Mouse (Mus musculus): ENCODE results near the gene Kdm4c. TPM values are rescaled to one million over a fixed set of nuclear protein-coding genes. Genes with fewer than 3 reads are reported as not detected.

Gene Kdm4c
- polyA plus RNA-seq, 1 experiment from 2014 or later: 17.9 TPM

GRCm38 (mm10) chr4:74259331-74259730 is 17.0 kb downstream of the Kdm4c start:
- no peaks in the 10 kb centered on the region for H3K9me3 ChIP-seq
- ATAC-seq (ENCODE audit: low FRiP score): no peak
- no peaks in the 10 kb centered on the region for H3K27me3 ChIP-seq
- H3K4me1 ChIP-seq (replicated peaks): peaks cover 4% of the 10 kb centered on the region
- 9% methylated on average over 3 of the region's 3 CpGs for WGBS
- no peak overlapping the region for H3K4me3 ChIP-seq
- H3K9ac ChIP-seq: no peak overlapping the region
- no peak overlapping the region for H3K4me2 ChIP-seq
- no peak overlapping the region for H3K27ac ChIP-seq
- H3K36me3 ChIP-seq: peaks cover 12% of the 10 kb centered on the region

GRCm38 (mm10) chr4:74261879-74262278 is 19.6 kb downstream of the Kdm4c start:
- ATAC-seq (ENCODE audit: low FRiP score): no peak
- H3K4me3 ChIP-seq: no peak overlapping the region

GRCm38 (mm10) chr4:74264428-74264955 is 22.2 kb downstream of the Kdm4c start:
- no peaks in the 10 kb centered on the region for H3K9me3 ChIP-seq
- peaks cover 22% of the 10 kb centered on the region for H3K36me3 ChIP-seq
- no peak overlapping the region for H3K27ac ChIP-seq
- no peaks in the 10 kb centered on the region for H3K27me3 ChIP-seq
- H3K9ac ChIP-seq: no peak overlapping the region
- no peak for ATAC-seq (ENCODE audit: low FRiP score)
- 98% methylated on average over 5 of the region's 5 CpGs for WGBS
- no peak overlapping the region for H3K4me2 ChIP-seq
- H3K4me3 ChIP-seq: no peak overlapping the region
- peaks cover 3% of the 10 kb centered on the region; the same call in 1 of the 2 replicates for H3K4me1 ChIP-seq (replicated peaks)

More at GRCm38 (mm10) chr4:74261879-74262278, 19.6 kb downstream of the Kdm4c start:
- H3K9me3 ChIP-seq: no peaks in the 10 kb centered on the region
- peaks cover 3% of the 10 kb centered on the region; the same call in 1 of the 2 replicates for H3K4me1 ChIP-seq (replicated peaks)
- no peak overlapping the region for H3K27ac ChIP-seq
- peaks cover 16% of the 10 kb centered on the region for H3K36me3 ChIP-seq
- H3K9ac ChIP-seq: no peak overlapping the region
- no peak overlapping the region for H3K4me2 ChIP-seq
- no peaks in the 10 kb centered on the region for H3K27me3 ChIP-seq

GRCm38 (mm10) chr4:74271180-74271579 is 28.9 kb downstream of the Kdm4c start:
- Histone ChIP-seq H3K4me1 (replicated peaks) (no peaks in the 10 kb centered on the region), H3K4me3 (no peak overlapping the region), H3K36me3 (peaks cover 29% of the 10 kb centered on the region), H3K27me3 (no peaks in the 10 kb centered on the region), H3K9me3 (no peaks in the 10 kb centered on the region), H3K27ac (no peak overlapping the region), H3K9ac (no peak overlapping the region), H3K4me2 (no peak overlapping the region)
- 90% methylated on average over 5 of the region's 5 CpGs for WGBS
- ATAC-seq (ENCODE audit: low FRiP score): no peak

GRCm38 (mm10) chr4:74277486-74277885 is 35.2 kb downstream of the Kdm4c start:
- Histone ChIP-seq H3K4me2 (no peak overlapping the region), H3K9me3 (no peaks in the 10 kb centered on the region), H3K4me1 (replicated peaks) (no peaks in the 10 kb centered on the region), H3K4me3 (no peak overlapping the region), H3K27me3 (no peaks in the 10 kb centered on the region), H3K36me3 (peaks cover 13% of the 10 kb centered on the region), H3K9ac (no peak overlapping the region), H3K27ac (no peak overlapping the region)
- ATAC-seq (ENCODE audit: low FRiP score): no peak
- WGBS: 86% methylated on average over 1 of the region's 1 CpGs

GRCm38 (mm10) chr4:74280170-74280569 is 37.9 kb downstream of the Kdm4c start:
- Histone ChIP-seq H3K4me2 (no peak overlapping the region), H3K4me3 (no peak overlapping the region), H3K27me3 (no peaks in the 10 kb centered on the region), H3K9me3 (no peaks in the 10 kb centered on the region), H3K27ac (no peak overlapping the region), H3K36me3 (peaks cover 15% of the 10 kb centered on the region), H3K9ac (no peak overlapping the region), H3K4me1 (replicated peaks) (no peaks in the 10 kb centered on the region)
- ATAC-seq (ENCODE audit: low FRiP score): no peak
- WGBS: 72% methylated on average over 3 of the region's 3 CpGs

- Histone ChIP-seq H3K27me3 (no peaks in the 10 kb centered on the region), H3K9me3 (no peaks in the 10 kb centered on the region), H3K4me1 (replicated peaks) (no peaks in the 10 kb centered on the region), H3K4me2 (no peak overlapping the region), H3K4me3 (no peak overlapping the region), H3K36me3 (peaks cover 8% of the 10 kb centered on the region; the same call in 1 of the 2 replicates), H3K27ac (no peak overlapping the region), H3K9ac (no peak overlapping the region)
- 89% methylated on average over 3 of the region's 3 CpGs for WGBS
- ATAC-seq (ENCODE audit: low FRiP score): no peak
These were observed 45.6 kb downstream of the Kdm4c start for GRCm38 (mm10) chr4:74287851-74288250.

- Histone ChIP-seq H3K4me1 (replicated peaks) (no peaks in the 10 kb centered on the region), H3K9ac (no peak overlapping the region), H3K4me2 (no peak overlapping the region), H3K27ac (no peak overlapping the region), H3K9me3 (no peaks in the 10 kb centered on the region), H3K36me3 (peaks cover 8% of the 10 kb centered on the region; the same call in 1 of the 2 replicates), H3K4me3 (no peak overlapping the region), H3K27me3 (no peaks in the 10 kb centered on the region)
- WGBS: 76% methylated on average over 3 of the region's 3 CpGs
- no peak for ATAC-seq (ENCODE audit: low FRiP score)
These were observed 52.4 kb downstream of the Kdm4c start for GRCm38 (mm10) chr4:74294726-74295125.

GRCm38 (mm10) chr4:74305315-74306105 is 63.2 kb downstream of the Kdm4c start:
- no peak overlapping the region for H3K27ac ChIP-seq
- H3K4me1 ChIP-seq (replicated peaks): no peaks in the 10 kb centered on the region
- peaks cover 3% of the 10 kb centered on the region; the same call in 1 of the 2 replicates for H3K36me3 ChIP-seq
- no peaks in the 10 kb centered on the region for H3K9me3 ChIP-seq
- H3K4me3 ChIP-seq: no peak overlapping the region
- WGBS: 95% methylated on average over 5 of the region's 5 CpGs
- no peak for ATAC-seq (ENCODE audit: low FRiP score)
- H3K4me2 ChIP-seq: no peak overlapping the region
- no peak overlapping the region for H3K9ac ChIP-seq
- no peaks in the 10 kb centered on the region for H3K27me3 ChIP-seq

GRCm38 (mm10) chr4:74311135-74311534 is 68.8 kb downstream of the Kdm4c start:
- 96% methylated on average over 5 of the region's 5 CpGs for WGBS
- no peak overlapping the region for H3K27ac ChIP-seq
- no peaks in the 10 kb centered on the region for H3K4me1 ChIP-seq (replicated peaks)
- H3K36me3 ChIP-seq: peaks cover 20% of the 10 kb centered on the region
- no peak overlapping the region for H3K4me3 ChIP-seq
- no peaks in the 10 kb centered on the region for H3K27me3 ChIP-seq
- H3K9ac ChIP-seq: no peak overlapping the region
- ATAC-seq (ENCODE audit: low FRiP score): no peak
- H3K4me2 ChIP-seq: no peak overlapping the region
- no peaks in the 10 kb centered on the region for H3K9me3 ChIP-seq

GRCm38 (mm10) chr4:74312858-74313257 is 70.6 kb downstream of the Kdm4c start:
- H3K4me2 ChIP-seq: no peak overlapping the region
- no peak overlapping the region for H3K27ac ChIP-seq
- H3K4me3 ChIP-seq: no peak overlapping the region
- H3K36me3 ChIP-seq: peaks cover 28% of the 10 kb centered on the region
- no peaks in the 10 kb centered on the region for H3K27me3 ChIP-seq
- H3K9ac ChIP-seq: no peak overlapping the region
- ATAC-seq (ENCODE audit: low FRiP score): no peak
- no peaks in the 10 kb centered on the region for H3K4me1 ChIP-seq (replicated peaks)
- no peaks in the 10 kb centered on the region for H3K9me3 ChIP-seq
- 98% methylated on average over 2 of the region's 2 CpGs for WGBS

GRCm38 (mm10) chr4:74315388-74315787 is 73.1 kb downstream of the Kdm4c start:
- no peak overlapping the region for H3K27ac ChIP-seq
- H3K27me3 ChIP-seq: no peaks in the 10 kb centered on the region
- H3K9me3 ChIP-seq: no peaks in the 10 kb centered on the region
- no peak overlapping the region for H3K4me3 ChIP-seq
- H3K9ac ChIP-seq: no peak overlapping the region
- H3K36me3 ChIP-seq: peaks cover 25% of the 10 kb centered on the region
- 95% methylated on average over 5 of the region's 5 CpGs for WGBS
- no peak overlapping the region for H3K4me2 ChIP-seq
- H3K4me1 ChIP-seq (replicated peaks): no peaks in the 10 kb centered on the region
- ATAC-seq (ENCODE audit: low FRiP score): no peak

- no peaks in the 10 kb centered on the region for H3K9me3 ChIP-seq
- no peak overlapping the region for H3K4me2 ChIP-seq
- WGBS: 95% methylated on average over 1 of the region's 1 CpGs
- no peak overlapping the region for H3K27ac ChIP-seq
- no peak for ATAC-seq (ENCODE audit: low FRiP score)
- H3K4me3 ChIP-seq: no peak overlapping the region
- H3K9ac ChIP-seq: no peak overlapping the region
- peaks cover 14% of the 10 kb centered on the region for H3K36me3 ChIP-seq
- H3K27me3 ChIP-seq: no peaks in the 10 kb centered on the region
- no peaks in the 10 kb centered on the region for H3K4me1 ChIP-seq (replicated peaks)
These were observed 77.0 kb downstream of the Kdm4c start for GRCm38 (mm10) chr4:74319313-74319712.
